Mouse (Mus musculus): ENCODE results near the gene Gm5169. TPM values are rescaled to one million over a fixed set of nuclear protein-coding genes. Genes with fewer than 3 reads are reported as not detected.
"Not testable (repeated sequence)": the region's sequence is repeated elsewhere in the genome, so short reads cannot be mapped to it uniquely, and the experiment has no call there.

Gm5169 gene
- not detected in 2 replicates for polyA plus RNA-seq (2015; fragmentation: Nextera tagmentation; extraction: Ambion mirVana)

DNA sequence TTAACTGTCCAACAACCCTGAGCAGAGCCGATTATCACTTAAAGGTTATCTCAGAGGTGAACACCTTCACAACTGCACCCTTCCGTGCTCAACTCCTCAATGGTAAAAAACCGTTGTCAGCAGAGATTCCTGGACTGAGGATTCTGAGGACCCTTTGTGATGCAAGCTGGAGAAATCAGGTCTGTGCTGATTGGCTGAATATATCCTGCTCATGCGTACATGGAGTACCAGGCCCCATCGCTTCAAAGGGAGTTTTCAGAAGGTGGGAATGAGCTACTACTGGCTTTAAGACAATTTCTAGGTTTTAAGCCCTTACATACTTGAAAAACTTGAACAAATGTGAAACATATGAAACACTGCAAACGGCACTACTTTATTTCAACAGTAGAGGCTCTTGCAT, at the start of gene Gm5169:
Gm5169 (minus strand) TSS at position 101 of the 400 bp plus-strand sequence.
- WGBS: 100% methylated on average over 1 of the region's 6 CpGs
- not testable (repeated sequence) for H3K9ac ChIP-seq (ENCODE audit: low read depth, low read length); H3K4me2 ChIP-seq (replicated peaks; ENCODE audit: low read depth); ATAC-seq; H3K9me3 ChIP-seq (ENCODE audit: control insufficient read depth); H3K36me3 ChIP-seq (ENCODE audit: control insufficient read depth, insufficient read depth); H3K27ac ChIP-seq (ENCODE audit: low read depth, low read length); H3K4me3 ChIP-seq (ENCODE audit: low read depth, low read length); H3K4me1 ChIP-seq (replicated peaks; ENCODE audit: control insufficient read depth, insufficient read depth, low read length); H3K27me3 ChIP-seq (replicated peaks; ENCODE audit: control insufficient read depth, insufficient read depth, low read length)

- not testable (repeated sequence) for H3K27ac ChIP-seq (ENCODE audit: low read depth, low read length); H3K4me1 ChIP-seq (replicated peaks; ENCODE audit: control insufficient read depth, insufficient read depth, low read length); H3K9me3 ChIP-seq (ENCODE audit: control insufficient read depth); H3K4me2 ChIP-seq (replicated peaks; ENCODE audit: low read depth); H3K9ac ChIP-seq (ENCODE audit: low read depth, low read length); H3K4me3 ChIP-seq (ENCODE audit: low read depth, low read length); H3K27me3 ChIP-seq (replicated peaks; ENCODE audit: control insufficient read depth, insufficient read depth, low read length); H3K36me3 ChIP-seq (ENCODE audit: control insufficient read depth, insufficient read depth); ATAC-seq
- 92% methylated on average over 12 of the region's 15 CpGs for WGBS
Measured at GRCm38 (mm10) chrX:25347424-25347823, 46.2 kb upstream of the Gm5169 start.

Data from intestine, postnatal 0 days (tissue).